Mouse (Mus musculus) bone marrow, adult 2 months (tissue): Measurements from ENCODE around the gene Foxn3.

Source experiments
- CTCF ChIP-seq: fragments of 200-500 bp; IDR thresholded peaks from 2 replicates; pipeline ENCODE4 v1.5.1; 2011; ENCODE audit warnings: low read length, control low read depth; ENCODE audit not compliant: control insufficient read depth, insufficient read depth
- POLR2A ChIP-seq: fragments of 200-500 bp; IDR thresholded peaks from 2 replicates; pipeline ENCODE4 v1.6.1; 2011; ENCODE audit warnings: low read depth, mild to moderate bottlenecking, control low read depth, low read length, borderline replicate concordance; ENCODE audit not compliant: control insufficient read depth

GRCm38 (mm10) chr12:99154230-99154629 lies 409.2 kb downstream of the Foxn3 start:
- TF ChIP-seq POLR2A (no peak), CTCF (no peak)
